Mouse (Mus musculus): Measurements from ENCODE around the gene Cyp2ab1. TPM values are rescaled to one million over a fixed set of nuclear protein-coding genes. Genes with fewer than 3 reads are reported as not detected.
A peak's percentile ranks its signal among the peaks of the same experiment; 100 is the strongest.
"Not testable (repeated sequence)": the region's sequence is repeated elsewhere in the genome, so short reads cannot be mapped to it uniquely, and the experiment has no call there.

The Cyp2ab1 gene
- not detected for total RNA-seq (2021)

GRCm38 (mm10) chr16:20325286-20325685, at the start of gene Cyp2ab1:
TSS of gene Cyp2ab1 (minus strand) at chr16:20325404.
- intact Hi-C loops (cut with DNase I): no loop called here

GRCm38 (mm10) chr16:20371731-20372130, 46.5 kb upstream of the Cyp2ab1 start:
- no peak for DNase-seq (ENCODE audit: low spot score in 2 of 2)
- intact Hi-C loops (cut with DNase I): no loop called here

More at GRCm38 (mm10) chr16:20325286-20325685, at the start of gene Cyp2ab1:
- no peak for DNase-seq (ENCODE audit: low spot score in 2 of 2)

- intact Hi-C loops (cut with DNase I): no loop called here
- DNase-seq (ENCODE audit: low spot score in 2 of 2): no peak
These were observed 43.0 kb upstream of the Cyp2ab1 start for GRCm38 (mm10) chr16:20368221-20368620.

- intact Hi-C loops (cut with DNase I): no loop called here
- DNase-seq (ENCODE audit: low spot score in 2 of 2): no peak
These were observed 36.9 kb upstream of the Cyp2ab1 start for GRCm38 (mm10) chr16:20362121-20362520.

GRCm38 (mm10) chr16:20361496-20361895, 36.3 kb upstream of the Cyp2ab1 start:
- DNase-seq (ENCODE audit: low spot score in 2 of 2); intact Hi-C loops (cut with DNase I): not testable (repeated sequence)

GRCm38 (mm10) chr16:20359643-20360295, 34.6 kb upstream of the Cyp2ab1 start:
- DNase-seq (ENCODE audit: low spot score in 2 of 2): no peak
- intact Hi-C loops (cut with DNase I): no loop called here

- intact Hi-C loops (cut with DNase I): no loop called here
- DNase-seq (ENCODE audit: low spot score in 2 of 2): no peak
These were observed 32.6 kb upstream of the Cyp2ab1 start for GRCm38 (mm10) chr16:20357837-20358236.

GRCm38 (mm10) chr16:20354762-20355161, 29.6 kb upstream of the Cyp2ab1 start:
- DNase-seq (ENCODE audit: low spot score in 2 of 2): no peak
- intact Hi-C loops (cut with DNase I): no loop called here

- intact Hi-C loops (cut with DNase I): no loop called here
- DNase-seq (ENCODE audit: low spot score in 2 of 2): no peak
These were observed 28.8 kb upstream of the Cyp2ab1 start for GRCm38 (mm10) chr16:20354011-20354410.

GRCm38 (mm10) chr16:20345464-20345863, 20.3 kb upstream of the Cyp2ab1 start:
- peak in 1 of 2 experiments; percentile 35 for DNase-seq (ENCODE audit: low spot score in 2 of 2)
- intact Hi-C loops (cut with DNase I): no loop called here

- peak; percentile 67 to 95 for DNase-seq (ENCODE audit: low spot score in 2 of 2)
- intact Hi-C loops (cut with DNase I): no loop called here
These were observed 13.4 kb upstream of the Cyp2ab1 start for GRCm38 (mm10) chr16:20338616-20339015.

GRCm38 (mm10) chr16:20334918-20335317, 9.7 kb upstream of the Cyp2ab1 start:
- no peak for DNase-seq (ENCODE audit: low spot score in 2 of 2)
- intact Hi-C loops (cut with DNase I): no loop called here

- intact Hi-C loops (cut with DNase I): no loop called here
- DNase-seq (ENCODE audit: low spot score in 2 of 2): no peak
These were observed 3.1 kb upstream of the Cyp2ab1 start for GRCm38 (mm10) chr16:20328306-20328705.

GRCm38 (mm10) chr16:20323907-20324306, 1.3 kb downstream of the Cyp2ab1 start:
- intact Hi-C loops (cut with DNase I): no loop called here
- DNase-seq (ENCODE audit: low spot score in 2 of 2): no peak

- DNase-seq (ENCODE audit: low spot score in 2 of 2): no peak
- intact Hi-C loops (cut with DNase I): no loop called here
These were observed 2.9 kb downstream of the Cyp2ab1 start for GRCm38 (mm10) chr16:20322274-20322673.

- intact Hi-C loops (cut with DNase I): no loop called here
These were observed 8.4 kb downstream of the Cyp2ab1 start for GRCm38 (mm10) chr16:20316770-20317169.

GRCm38 (mm10) chr16:20315266-20315665, 9.9 kb downstream of the Cyp2ab1 start:
- no peak for DNase-seq (ENCODE audit: low spot score in 2 of 2)
- intact Hi-C loops (cut with DNase I): no loop called here

More at GRCm38 (mm10) chr16:20316770-20317169, 8.4 kb downstream of the Cyp2ab1 start:
- no peak for DNase-seq (ENCODE audit: low spot score in 2 of 2)

- intact Hi-C loops (cut with DNase I): no loop called here
These were observed 12.9 kb downstream of the Cyp2ab1 start for GRCm38 (mm10) chr16:20312272-20312671.

GRCm38 (mm10) chr16:20301770-20302649, 23.2 kb downstream of the Cyp2ab1 start, which contains the start of gene Parl:
TSS of gene Parl (minus strand) at chr16:20302387.
- peak; percentile 77 to 79 for DNase-seq (ENCODE audit: low spot score in 2 of 2)
- intact Hi-C loops (cut with DNase I): loop anchor here (1.0 to 10.0 kb wide), 4 partner anchors 62 to 577 kb away; no protein-coding TSS in a partner anchor

More at GRCm38 (mm10) chr16:20312272-20312671, 12.9 kb downstream of the Cyp2ab1 start:
- no peak for DNase-seq (ENCODE audit: low spot score in 2 of 2)

- no peak for DNase-seq (ENCODE audit: low spot score in 2 of 2)
- intact Hi-C loops (cut with DNase I): loop anchor here (5.0 to 10.0 kb wide), 2 partner anchors 182 to 575 kb away; no protein-coding TSS in a partner anchor
These were observed 25.1 kb downstream of the Cyp2ab1 start for GRCm38 (mm10) chr16:20300076-20300475.
